Mouse (Mus musculus) stomach, embryonic 16.5 days (tissue): Measurements from ENCODE around the gene Zfp408. TPM values are rescaled to one million over a fixed set of nuclear protein-coding genes. Genes with fewer than 3 reads are reported as not detected.

ENCODE experiments used
- ATAC-seq: fragments of 200-750 bp; cut with Nextera tagmentation; 2 replicates; pipeline ENCODE4 v1.8.0; 2017; ENCODE audit warnings: moderate number of reproducible peaks, moderate TSS enrichment; ENCODE audit not compliant: insufficient read depth, low FRiP score
- H3K27ac ChIP-seq: fragments of 300-500 bp; sonication (generic); 2 replicates; pipeline ENCODE4 v1.5.1; 2014; ENCODE audit warnings: low read length
- H3K27me3 ChIP-seq: fragments of 300-500 bp; sonication (generic); 2 replicates; pipeline ENCODE4 v1.6.1; 2014; ENCODE audit warnings: low read length, control low read depth, mixed read lengths; ENCODE audit not compliant: control insufficient read depth, insufficient read depth
- H3K36me3 ChIP-seq: fragments of 300-500 bp; sonication (generic); 2 replicates; pipeline ENCODE4 v1.6.1; 2014; ENCODE audit warnings: low read length; ENCODE audit not compliant: control insufficient read depth, insufficient read depth
- H3K4me1 ChIP-seq: fragments of 300-500 bp; sonication (generic); 2 replicates; pipeline ENCODE4 v1.6.1; 2014; ENCODE audit warnings: low read length, control low read depth, mixed read lengths; ENCODE audit not compliant: control insufficient read depth, insufficient read depth
- H3K4me2 ChIP-seq: fragments of 300-500 bp; sonication (generic); 2 replicates; pipeline ENCODE4 v1.6.1; 2014; ENCODE audit warnings: low read depth, low read length, mixed read lengths
- H3K4me3 ChIP-seq: fragments of 300-500 bp; sonication (generic); replicated peaks from 2 replicates; pipeline ENCODE4 v1.5.1; 2014; ENCODE audit warnings: mild to moderate bottlenecking, low read length
- H3K9ac ChIP-seq: fragments of 300-500 bp; sonication (generic); 2 replicates; pipeline ENCODE4 v1.6.1; 2014; ENCODE audit warnings: low read length
- H3K9me3 ChIP-seq: fragments of 300-500 bp; sonication (generic); replicated peaks from 2 replicates; pipeline ENCODE4 v1.6.1; 2016; ENCODE audit warnings: low read length, control low read depth; ENCODE audit not compliant: control insufficient read depth
- WGBS: fragments of 180-500 bp; shearing (Covaris S2); extraction: QIAGEN DNeasy Blood & Tissue Kit; methylation state at CpG from one replicate; pipeline ENCODE4 v1.1.7; 2014; 5-methylcytosine and 5-hydroxymethylcytosine counted together
- polyA plus RNA-seq: library from polyadenylated mRNA; unstranded; fragments of >200 nt; fragmentation: Nextera tagmentation; extraction: Ambion mirVana; gene quantifications from 2 replicates; pipeline ENCODE4 v1.2.1, GENCODE M21; 2015

Zfp408 gene
- polyA plus RNA-seq, 1 experiment from 2014 or later = 11.3 TPM

GRCm38 (mm10) chr2:91600475-91600874 lies 49.1 kb downstream of the Zfp408 start:
- peaks cover 40% of the 10 kb centered on the region for H3K36me3 ChIP-seq
- H3K4me3 ChIP-seq = no peak overlapping the region
- H3K27ac ChIP-seq = no peak overlapping the region
- 94% methylated on average over 4 of the region's 4 CpGs for WGBS
- ATAC-seq = no peak
- no peak overlapping the region for H3K9ac ChIP-seq
- H3K4me2 ChIP-seq = no peak overlapping the region
- no peaks in the 10 kb centered on the region for H3K4me1 ChIP-seq
- H3K9me3 ChIP-seq = no peaks in the 10 kb centered on the region
- H3K27me3 ChIP-seq = no peaks in the 10 kb centered on the region

Other genes starting within 250 kb of the Zfp408 start
- gene 1110051M20Rik, start 205.1 kb downstream of the Zfp408 start, polyA plus RNA-seq = 42.3 and 45.1 TPM in 2 replicates
- gene Lrp4, start 192.3 kb downstream of the Zfp408 start, polyA plus RNA-seq = 5.4 and 5.6 TPM in 2 replicates
- 54.3 and 64.1 TPM in 2 replicates for gene Ckap5, start 123.0 kb downstream of the Zfp408 start, polyA plus RNA-seq
- gene F2, start 13.4 kb downstream of the Zfp408 start, polyA plus RNA-seq = 14.2 and 17.4 TPM in 2 replicates
- gene Arhgap1, start 69 bp upstream of the Zfp408 start, polyA plus RNA-seq = 144 and 157 TPM in 2 replicates
- 27.6 and 29.6 TPM in 2 replicates for gene Atg13, start 60.8 kb upstream of the Zfp408 start, polyA plus RNA-seq
- 20.6 and 21.2 TPM in 2 replicates for gene Harbi1, start 61.1 kb upstream of the Zfp408 start, polyA plus RNA-seq
- 15.0 and 15.8 TPM in 2 replicates for gene Ambra1, start 80.3 kb upstream of the Zfp408 start, polyA plus RNA-seq